Mouse (Mus musculus) limb, embryonic 10.5 days (tissue): Measurements from ENCODE around the gene Vmn2r46. TPM values are rescaled to one million over a fixed set of nuclear protein-coding genes. Genes with fewer than 3 reads are reported as not detected.
"Not testable (repeated sequence)": the region's sequence is repeated elsewhere in the genome, so short reads cannot be mapped to it uniquely, and the experiment has no call there.

Source experiments
- DNase-seq: peaks from one replicate; pipeline ENCODE4 v3.0.0-alpha.2; 2017; ENCODE audit warnings: low spot score
- H3K27ac ChIP-seq: fragments of 300-500 bp; sonication (generic); 2 replicates; pipeline ENCODE4 v1.5.1; 2016; ENCODE audit warnings: mild to moderate bottlenecking
- H3K27me3 ChIP-seq: fragments of 300-500 bp; sonication (generic); 2 replicates; pipeline ENCODE4 v1.6.1; 2016; ENCODE audit warnings: low read depth, mild to moderate bottlenecking; ENCODE audit not compliant: poor library complexity, severe bottlenecking
- H3K36me3 ChIP-seq: fragments of 300-500 bp; sonication (generic); 2 replicates; pipeline ENCODE4 v1.6.1; 2016; ENCODE audit warnings: mild to moderate bottlenecking, moderate library complexity
- H3K4me1 ChIP-seq: fragments of 300-500 bp; sonication (generic); 2 replicates; pipeline ENCODE4 v1.6.1; 2016
- H3K4me3 ChIP-seq: fragments of 300-500 bp; sonication (generic); 2 replicates; pipeline ENCODE4 v1.5.1; 2016; ENCODE audit warnings: mild to moderate bottlenecking, moderate library complexity
- H3K9me3 ChIP-seq: fragments of 300-500 bp; sonication (generic); replicated peaks from 2 replicates; pipeline ENCODE4 v1.6.1; 2016; ENCODE audit warnings: mild to moderate bottlenecking
- WGBS: fragments of 180-500 bp; shearing (Covaris S2); methylation state at CpG from one replicate; pipeline ENCODE4 v1.1.7; 2016; 5-methylcytosine and 5-hydroxymethylcytosine counted together
- polyA plus RNA-seq: library from polyadenylated mRNA; unstranded; fragments of >200 nt; fragmentation: Nextera tagmentation; extraction: Ambion mirVana; gene quantifications from 2 replicates; pipeline ENCODE4 v1.2.1, GENCODE M21; 2016

The Vmn2r46 gene
- polyA plus RNA-seq, result not detected in 2 replicates

DNA sequence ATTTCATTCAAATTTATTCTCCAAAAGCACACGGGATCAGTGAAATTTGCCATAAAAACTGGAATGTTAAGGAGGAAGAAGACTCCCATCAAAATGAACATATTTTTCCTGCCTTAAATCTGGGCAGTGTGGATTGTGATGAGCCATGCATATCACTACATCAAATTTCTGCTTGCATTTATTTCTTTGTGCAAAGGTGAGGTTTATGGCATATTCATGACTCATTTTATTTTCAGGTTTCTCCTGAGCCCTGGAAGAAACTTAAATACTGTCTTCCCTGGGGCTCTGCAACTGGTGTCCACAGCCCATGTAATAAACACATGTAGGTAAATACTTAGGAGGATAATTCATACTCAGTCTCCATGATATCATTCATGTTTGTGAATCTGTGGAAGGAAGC lies at the start of gene Vmn2r46:
Gene Vmn2r46 (minus strand): TSS at position 101 of the 400 bp plus-strand sequence.
- DNase-seq, H3K36me3 ChIP-seq, H3K9me3 ChIP-seq, H3K4me1 ChIP-seq, H3K27me3 ChIP-seq, H3K4me3 ChIP-seq, H3K27ac ChIP-seq: not testable (repeated sequence)
- no CpG with 5 or more reads among the region's 1 CpGs for WGBS

Other genes with a start within 250 kb of the Vmn2r46 start
- gene Vmn2r47, start 70.8 kb upstream of the Vmn2r46 start, polyA plus RNA-seq, result not detected in 2 replicates
- gene Vmn2r48, start 183.0 kb upstream of the Vmn2r46 start, polyA plus RNA-seq, result not detected in 2 replicates
- not detected in 2 replicates for gene Vmn2r49, start 221.7 kb upstream of the Vmn2r46 start, polyA plus RNA-seq